Mouse (Mus musculus): ENCODE data around the gene Mxra8.

- TF ChIP-seq CTCF (IDR thresholded peaks at IDR 0.05) (no peak), EP300 (IDR thresholded peaks at IDR 0.05) (no peak)
Measured at GRCm38 (mm10) chr4:155861787-155862186, 22.3 kb downstream of the Mxra8 start.

Measured in lung, postnatal 0 days (tissue).